Mouse (Mus musculus) embryonic fibroblast, embryonic 13.5 days (primary cell): ENCODE measurements at regions not wholly inside any gene's neighbourhood (a gene's known extent, or its start where the extent isn't known, plus 50 kb on each side); places are given as distances from the start of the nearest gene placed in this dataset.

Experiments used
- CTCF ChIP-seq: IDR thresholded peaks from 2 replicates; pipeline ENCODE4 v1.5.1; 2011; ENCODE audit warnings: mild to moderate bottlenecking, control low read depth, low read length, moderate library complexity, borderline replicate concordance; ENCODE audit not compliant: insufficient read depth
- POLR2A ChIP-seq: IDR thresholded peaks from 2 replicates; pipeline ENCODE4 v1.6.1; 2011; ENCODE audit warnings: low read depth, mild to moderate bottlenecking, control low read depth, low read length, moderate library complexity

GRCm38 (mm10) chr1:169156875-169157274 is 374.4 kb downstream of the Nuf2 start:
- no peak for TF ChIP-seq CTCF
- TF ChIP-seq POLR2A: no peak
